Mouse (Mus musculus) intestine, embryonic 16.5 days (tissue): ENCODE measurements around the gene Olfr481. TPM values are rescaled to one million over a fixed set of nuclear protein-coding genes. Genes with fewer than 3 reads are reported as not detected.

Source experiments
- polyA plus RNA-seq: library from polyadenylated mRNA; unstranded; fragments of >200 nt; fragmentation: Nextera tagmentation; extraction: Ambion mirVana; gene quantifications from 2 replicates; pipeline ENCODE4 v1.2.1, GENCODE M21; 2015

The Olfr481 gene
- polyA plus RNA-seq, 1 experiment from 2014 or later = not detected

Other genes with a start within 250 kb of the Olfr481 start
- gene Olfr470, start 232.4 kb upstream of the Olfr481 start, polyA plus RNA-seq = not detected in 2 replicates
- not detected in 2 replicates for gene Olfr472, start 182.0 kb upstream of the Olfr481 start, polyA plus RNA-seq
- gene Olfr473, start 149.4 kb upstream of the Olfr481 start, polyA plus RNA-seq = not detected in 2 replicates
- gene Olfr474, start 125.2 kb upstream of the Olfr481 start, polyA plus RNA-seq = not detected in 2 replicates
- gene Olfr476, start 115.1 kb upstream of the Olfr481 start, polyA plus RNA-seq = not detected in 2 replicates
- gene Olfr477, start 93.2 kb upstream of the Olfr481 start, polyA plus RNA-seq = not detected in 2 replicates
- not detected in 2 replicates for gene Olfr478, start 45.9 kb upstream of the Olfr481 start, polyA plus RNA-seq
- gene Olfr479, start 29.2 kb upstream of the Olfr481 start, polyA plus RNA-seq = not detected in 2 replicates
- not detected in 2 replicates for gene Olfr480, start 12.5 kb upstream of the Olfr481 start, polyA plus RNA-seq
- gene Olfr482, start 17.7 kb downstream of the Olfr481 start, polyA plus RNA-seq = 0.06 TPM in 1 of 2 replicates, not detected in the other
- gene Olfr483, start 21.0 kb downstream of the Olfr481 start, polyA plus RNA-seq = not detected in 2 replicates
- gene Olfr484, start 47.6 kb downstream of the Olfr481 start, polyA plus RNA-seq = not detected in 2 replicates
- gene Olfr485, start 80.0 kb downstream of the Olfr481 start, polyA plus RNA-seq = not detected in 2 replicates
- not detected in 2 replicates for gene Olfr486, start 92.9 kb downstream of the Olfr481 start, polyA plus RNA-seq
- not detected in 2 replicates for gene Olfr487, start 134.8 kb downstream of the Olfr481 start, polyA plus RNA-seq
- not detected in 2 replicates for gene Olfr488, start 178.5 kb downstream of the Olfr481 start, polyA plus RNA-seq
- gene Olfr490, start 209.1 kb downstream of the Olfr481 start, polyA plus RNA-seq = not detected in 2 replicates
- gene Olfr491, start 233.6 kb downstream of the Olfr481 start, polyA plus RNA-seq = not detected in 2 replicates
- gene Olfr492, start 243.8 kb downstream of the Olfr481 start, polyA plus RNA-seq = not detected in 2 replicates